Mouse (Mus musculus) heart, embryonic 12.5 days (tissue): ENCODE measurements around the gene Sh3kbp1. TPM values are rescaled to one million over a fixed set of nuclear protein-coding genes. Genes with fewer than 3 reads are reported as not detected.

Experiments
- ATAC-seq: fragments of 200-750 bp; cut with Nextera tagmentation; 2 replicates; pipeline ENCODE4 v1.8.0; 2017; ENCODE audit warnings: moderate TSS enrichment, moderate library complexity; ENCODE audit not compliant: insufficient number of reproducible peaks, low FRiP score
- H3K27ac ChIP-seq: fragments of 300-500 bp; sonication (generic); 2 replicates; pipeline ENCODE4 v1.5.1; 2016; ENCODE audit warnings: mild to moderate bottlenecking, moderate library complexity; ENCODE audit not compliant: poor library complexity, severe bottlenecking
- H3K27me3 ChIP-seq: fragments of 300-500 bp; sonication (generic); replicated peaks from 2 replicates; pipeline ENCODE4 v1.6.1; 2016; ENCODE audit warnings: mild to moderate bottlenecking, moderate library complexity
- H3K36me3 ChIP-seq: fragments of 300-500 bp; sonication (generic); 2 replicates; pipeline ENCODE4 v1.6.1; 2016; ENCODE audit warnings: mild to moderate bottlenecking, moderate library complexity
- H3K4me1 ChIP-seq: fragments of 300-500 bp; sonication (generic); replicated peaks from 2 replicates; pipeline ENCODE4 v1.6.1; 2016; ENCODE audit warnings: mild to moderate bottlenecking
- H3K4me2 ChIP-seq: fragments of 300-500 bp; sonication (generic); 2 replicates; pipeline ENCODE4 v1.6.1; 2016; ENCODE audit warnings: mild to moderate bottlenecking, moderate library complexity
- H3K4me3 ChIP-seq: fragments of 300-500 bp; sonication (generic); 2 replicates; pipeline ENCODE4 v1.5.1; 2016; ENCODE audit warnings: mild to moderate bottlenecking
- H3K9ac ChIP-seq: fragments of 300-500 bp; sonication (generic); 2 replicates; pipeline ENCODE4 v1.6.1; 2016; ENCODE audit warnings: mild to moderate bottlenecking, moderate library complexity
- H3K9me3 ChIP-seq: fragments of 300-500 bp; sonication (generic); replicated peaks from 2 replicates; pipeline ENCODE4 v1.6.1; 2016; ENCODE audit warnings: mild to moderate bottlenecking, moderate library complexity
- WGBS: fragments of 180-500 bp; shearing (Covaris S2); methylation state at CpG from one replicate; pipeline ENCODE4 v1.1.7; 2016; 5-methylcytosine and 5-hydroxymethylcytosine counted together
- polyA plus RNA-seq: library from polyadenylated mRNA; unstranded; fragments of >200 nt; fragmentation: Nextera tagmentation; extraction: Ambion mirVana; gene quantifications from 2 replicates; pipeline ENCODE4 v1.2.1, GENCODE M21; 2016

Sh3kbp1 gene
- polyA plus RNA-seq, 1 experiment from 2014 or later: 85.3 TPM

DNA sequence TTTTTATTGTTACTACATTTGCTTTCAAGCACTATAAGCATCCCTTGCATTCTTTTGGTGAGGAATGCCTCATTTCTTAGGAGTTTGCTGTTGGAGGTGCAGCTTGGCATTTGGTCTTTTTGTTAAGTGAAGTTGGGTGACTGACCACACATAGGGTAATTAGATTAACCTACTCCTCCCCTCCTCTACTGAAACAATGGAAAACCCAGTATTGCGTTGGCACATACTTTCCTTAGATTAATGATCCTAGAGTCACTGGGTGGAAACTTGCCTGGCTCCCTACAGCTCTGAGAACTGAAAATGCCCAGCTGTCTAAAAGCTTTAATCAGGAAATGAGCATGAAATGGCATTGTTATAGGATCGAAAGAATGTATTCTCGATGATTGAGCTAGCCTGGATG, 117.5 kb downstream of the Sh3kbp1 start:
- no peak overlapping the region for H3K4me3 ChIP-seq
- no peaks in the 10 kb centered on the region for H3K36me3 ChIP-seq
- no peak overlapping the region for H3K9ac ChIP-seq
- no peak overlapping the region for H3K27ac ChIP-seq
- H3K4me1 ChIP-seq: no peaks in the 10 kb centered on the region
- no peak for ATAC-seq
- no peak overlapping the region for H3K4me2 ChIP-seq
- no peaks in the 10 kb centered on the region for H3K9me3 ChIP-seq
- no peaks in the 10 kb centered on the region for H3K27me3 ChIP-seq
- 73% methylated on average over 3 of the region's 3 CpGs for WGBS

DNA sequence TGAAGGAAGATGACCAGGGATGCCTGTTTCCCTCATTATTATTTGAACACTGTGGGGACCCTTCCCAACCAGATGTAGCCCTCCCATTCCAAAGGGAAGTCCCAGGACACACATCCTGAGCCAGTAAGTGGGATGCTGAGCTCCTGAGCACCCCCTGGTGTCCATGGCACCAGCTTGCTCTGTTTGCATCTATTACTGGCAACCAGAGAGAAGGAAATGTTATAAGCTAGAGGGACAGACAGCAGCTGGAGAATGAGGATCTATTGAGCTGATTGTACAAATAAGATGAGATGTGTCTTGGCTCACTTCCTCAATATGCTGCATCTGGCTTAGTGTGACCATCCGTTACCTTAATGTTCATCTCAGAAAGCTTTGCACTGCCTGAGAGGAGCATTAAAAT, 124.8 kb downstream of the Sh3kbp1 start:
- Histone ChIP-seq H3K27me3 (no peaks in the 10 kb centered on the region), H3K4me3 (no peak overlapping the region), H3K9me3 (no peaks in the 10 kb centered on the region), H3K4me1 (no peaks in the 10 kb centered on the region), H3K4me2 (no peak overlapping the region), H3K36me3 (no peaks in the 10 kb centered on the region), H3K27ac (no peak overlapping the region), H3K9ac (no peak overlapping the region)
- 75% methylated on average over 1 of the region's 1 CpGs for WGBS
- ATAC-seq: no peak

DNA sequence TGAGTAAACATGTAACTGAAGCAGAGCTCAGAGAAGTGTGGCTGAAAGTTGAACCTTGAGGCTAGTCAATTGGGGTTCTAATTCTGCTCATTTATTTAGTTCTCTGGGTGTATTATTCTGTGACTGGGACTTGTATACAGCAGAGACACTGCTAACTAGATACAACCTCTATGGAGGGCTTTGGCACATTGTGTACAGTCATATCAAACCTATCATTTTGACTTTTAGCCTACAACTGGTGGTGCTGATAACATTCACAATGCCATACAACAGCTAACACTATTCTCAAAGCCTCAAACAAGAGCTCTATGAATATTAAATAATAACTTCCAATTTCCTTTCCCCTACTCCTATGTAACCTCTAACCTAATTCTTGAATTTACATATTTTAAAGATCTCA, 129.2 kb downstream of the Sh3kbp1 start:
- no peaks in the 10 kb centered on the region for H3K9me3 ChIP-seq
- ATAC-seq: no peak
- no peak overlapping the region for H3K27ac ChIP-seq
- H3K27me3 ChIP-seq: no peaks in the 10 kb centered on the region
- H3K4me1 ChIP-seq: peaks cover 4% of the 10 kb centered on the region; the same call in 1 of the 2 replicates
- H3K4me2 ChIP-seq: no peak overlapping the region
- H3K4me3 ChIP-seq: no peak overlapping the region
- H3K36me3 ChIP-seq: no peaks in the 10 kb centered on the region
- no peak overlapping the region for H3K9ac ChIP-seq

DNA sequence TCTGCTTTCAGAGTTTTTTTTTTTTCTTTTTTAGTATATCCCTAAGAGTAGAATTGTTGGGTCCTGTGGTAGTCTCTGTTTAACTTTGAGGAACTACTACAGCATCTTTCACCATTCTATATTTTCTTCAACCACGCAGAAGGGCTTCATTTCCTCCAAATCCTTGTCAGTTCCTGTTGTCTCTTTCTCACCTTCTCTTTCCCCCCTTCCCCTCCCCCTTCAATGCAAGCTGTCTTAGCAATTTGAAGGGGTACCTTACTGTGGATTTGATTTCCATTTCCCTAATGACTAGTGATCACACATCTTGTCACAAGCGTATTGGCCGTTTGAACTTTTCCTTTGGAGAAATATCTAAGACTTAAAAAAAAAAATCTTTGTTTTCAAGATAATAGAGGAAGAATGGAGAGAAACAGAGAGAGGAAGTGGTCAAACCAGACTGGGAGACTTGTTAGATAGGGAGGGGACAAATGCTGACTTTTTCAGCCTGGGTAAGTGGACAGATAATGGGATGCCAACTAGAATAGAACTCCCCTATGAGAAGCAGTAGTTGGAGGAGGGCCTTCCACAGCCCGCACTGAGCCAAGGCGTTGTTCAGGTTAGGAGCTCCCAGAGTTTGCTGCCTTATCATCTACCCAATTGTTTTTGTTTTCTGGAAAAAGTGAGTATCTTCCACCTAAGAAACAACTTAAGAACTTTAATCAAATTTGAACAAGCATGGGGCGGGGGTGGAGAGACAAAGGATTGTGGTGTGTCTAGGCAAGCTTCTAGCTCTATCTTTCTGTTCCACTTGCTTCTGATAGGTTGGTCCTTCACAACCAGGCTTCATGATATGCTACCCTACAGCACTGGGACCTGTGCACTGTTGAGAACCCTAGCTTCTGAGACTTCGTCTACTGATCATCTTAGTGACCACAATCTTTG, 130.1 kb downstream of the Sh3kbp1 start:
- ATAC-seq: no peak
- H3K36me3 ChIP-seq: no peaks in the 10 kb centered on the region
- peaks cover 4% of the 10 kb centered on the region; the same call in 1 of the 2 replicates for H3K4me1 ChIP-seq
- H3K4me3 ChIP-seq: no peak overlapping the region
- no peak overlapping the region for H3K9ac ChIP-seq
- no peaks in the 10 kb centered on the region for H3K9me3 ChIP-seq
- whole genome bisulfite sequencing: 67% methylated on average over 7 of the region's 7 CpGs
- H3K4me2 ChIP-seq: no peak overlapping the region
- no peaks in the 10 kb centered on the region for H3K27me3 ChIP-seq
- H3K27ac ChIP-seq: no peak overlapping the region

DNA sequence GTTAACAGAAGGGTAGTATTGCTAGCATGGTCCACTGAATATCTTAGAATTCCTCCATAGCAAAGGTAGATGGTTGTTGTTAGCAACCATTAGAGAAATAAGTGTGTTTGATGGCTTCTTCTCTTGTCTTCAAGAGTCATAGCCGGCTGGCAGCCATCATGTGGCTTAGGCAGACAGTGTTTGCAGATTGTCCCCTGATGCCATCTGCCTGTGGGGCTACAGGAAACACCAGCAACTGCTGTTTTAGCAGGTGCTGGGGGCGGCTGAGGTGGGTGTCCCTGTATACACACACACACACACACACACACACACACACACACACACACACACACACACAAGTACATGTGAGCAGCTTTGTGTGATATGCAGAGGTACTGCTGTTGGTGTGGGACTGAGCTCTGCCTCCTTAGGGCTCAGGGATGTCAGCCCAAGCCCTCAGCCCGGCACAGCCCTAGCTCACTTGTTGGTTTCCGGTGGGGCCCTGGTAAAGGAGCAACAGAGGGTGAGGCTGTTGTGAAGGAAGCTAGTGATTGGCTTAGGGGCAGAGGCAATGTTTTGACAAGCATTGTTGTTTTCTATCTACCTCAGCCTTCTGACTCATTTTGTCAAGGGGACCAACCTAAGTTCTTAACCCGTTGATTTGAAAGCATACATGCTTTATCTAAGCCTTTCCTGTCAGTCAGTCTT, 130.9 kb downstream of the Sh3kbp1 start:
- no peak for ATAC-seq
- Histone ChIP-seq H3K4me1 (peaks cover 4% of the 10 kb centered on the region; the same call in 1 of the 2 replicates), H3K4me3 (no peak overlapping the region), H3K27ac (no peak overlapping the region), H3K4me2 (no peak overlapping the region), H3K27me3 (no peaks in the 10 kb centered on the region), H3K36me3 (no peaks in the 10 kb centered on the region), H3K9ac (no peak overlapping the region), H3K9me3 (no peaks in the 10 kb centered on the region)
- WGBS: 57% methylated on average over 5 of the region's 5 CpGs

DNA sequence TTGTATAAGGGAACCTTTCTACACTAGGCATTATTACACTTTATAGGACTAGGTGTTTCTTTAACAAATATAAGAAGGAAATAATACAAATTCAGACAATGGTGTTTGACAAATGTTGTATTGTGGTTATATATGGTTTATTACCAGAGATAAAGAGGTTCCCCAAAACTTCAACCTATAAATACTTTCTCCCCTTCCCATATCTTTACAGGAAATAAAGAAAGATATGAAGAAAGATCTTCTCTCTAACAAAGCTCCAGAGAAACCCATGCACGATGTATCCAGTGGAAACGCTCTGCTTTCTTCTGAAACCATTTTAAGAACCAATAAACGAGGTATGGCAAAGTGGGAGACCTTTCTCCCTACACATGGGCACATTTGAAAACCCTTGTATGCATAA, 136.7 kb downstream of the Sh3kbp1 start:
- H3K4me1 ChIP-seq: no peaks in the 10 kb centered on the region
- no peak for ATAC-seq
- no peaks in the 10 kb centered on the region for H3K27me3 ChIP-seq
- no peaks in the 10 kb centered on the region for H3K36me3 ChIP-seq
- no peak overlapping the region for H3K9ac ChIP-seq
- no peak overlapping the region for H3K27ac ChIP-seq
- no peak overlapping the region for H3K4me2 ChIP-seq
- WGBS: 71% methylated on average over 3 of the region's 3 CpGs
- no peaks in the 10 kb centered on the region for H3K9me3 ChIP-seq
- H3K4me3 ChIP-seq: no peak overlapping the region

DNA sequence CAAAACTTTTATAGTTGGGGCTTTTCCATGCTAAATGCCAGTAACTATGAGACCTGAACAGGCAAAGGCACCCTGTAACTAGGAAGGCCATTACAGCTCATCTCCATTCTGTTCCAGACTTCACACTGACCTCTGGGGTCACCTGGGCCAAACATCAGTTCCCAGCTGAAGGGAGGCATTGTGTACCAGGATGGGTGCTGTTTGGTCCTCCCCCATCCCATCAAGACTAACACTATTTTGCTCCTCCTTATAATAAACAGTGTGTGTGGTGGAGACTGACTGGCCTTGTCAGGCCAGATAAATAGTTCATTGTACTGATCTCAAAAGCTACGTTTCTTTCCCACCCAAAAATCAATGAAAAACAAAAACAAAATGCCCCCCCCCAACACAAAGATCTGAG, 138.8 kb downstream of the Sh3kbp1 start:
- WGBS: 66% methylated on average over 1 of the region's 1 CpGs
- Histone ChIP-seq H3K4me2 (no peak overlapping the region), H3K36me3 (no peaks in the 10 kb centered on the region), H3K4me3 (no peak overlapping the region), H3K4me1 (no peaks in the 10 kb centered on the region), H3K27ac (no peak overlapping the region), H3K9me3 (no peaks in the 10 kb centered on the region), H3K9ac (no peak overlapping the region), H3K27me3 (no peaks in the 10 kb centered on the region)
- no peak for ATAC-seq

DNA sequence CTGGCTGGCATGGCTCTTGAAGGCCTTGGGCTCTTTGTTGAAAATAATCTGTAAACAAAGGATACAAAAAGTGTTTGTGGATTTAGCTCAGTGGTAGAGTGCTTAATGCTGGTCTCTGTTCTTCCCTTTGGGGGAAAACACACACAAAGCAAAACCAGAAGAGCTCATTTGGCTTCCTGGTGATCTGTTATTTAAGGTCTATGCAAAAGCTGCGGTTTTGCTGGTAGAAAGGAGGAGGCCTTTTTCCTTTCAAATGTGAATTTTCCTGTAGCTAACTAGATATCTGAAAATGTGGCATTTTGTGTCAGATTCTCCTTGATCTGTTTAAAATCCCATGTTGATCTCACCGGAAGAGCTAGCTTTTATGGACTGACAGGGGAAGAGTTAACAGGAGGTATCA, 141.9 kb downstream of the Sh3kbp1 start:
- Histone ChIP-seq H3K4me1 (no peaks in the 10 kb centered on the region), H3K27ac (no peak overlapping the region), H3K9me3 (no peaks in the 10 kb centered on the region), H3K36me3 (no peaks in the 10 kb centered on the region), H3K9ac (no peak overlapping the region), H3K27me3 (no peaks in the 10 kb centered on the region), H3K4me2 (no peak overlapping the region), H3K4me3 (no peak overlapping the region)
- WGBS: 75% methylated on average over 2 of the region's 2 CpGs
- ATAC-seq: no peak

DNA sequence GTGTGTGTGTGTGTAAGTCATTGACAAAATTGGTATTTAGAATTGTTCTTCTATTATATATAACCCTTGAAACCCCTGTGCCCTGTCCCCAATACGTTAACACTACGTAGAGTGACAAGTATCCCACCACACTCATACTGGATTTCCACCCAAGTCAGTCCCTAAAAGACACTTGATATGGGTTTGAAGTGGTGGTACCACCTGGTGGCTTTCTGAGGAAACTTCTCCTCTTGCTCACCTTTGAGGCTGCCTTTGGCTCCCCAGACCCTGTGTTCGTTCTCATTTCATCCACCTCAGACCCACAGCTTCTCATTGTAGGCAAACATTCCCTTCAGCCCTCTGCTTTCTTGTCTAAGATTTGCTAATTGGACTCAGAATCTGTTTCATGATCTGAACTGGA, 142.7 kb downstream of the Sh3kbp1 start:
- no peak overlapping the region for H3K4me3 ChIP-seq
- H3K36me3 ChIP-seq: no peaks in the 10 kb centered on the region
- 83% methylated on average over 3 of the region's 3 CpGs for WGBS
- no peaks in the 10 kb centered on the region for H3K9me3 ChIP-seq
- H3K27ac ChIP-seq: no peak overlapping the region
- no peak for ATAC-seq
- H3K4me2 ChIP-seq: no peak overlapping the region
- H3K9ac ChIP-seq: no peak overlapping the region
- H3K4me1 ChIP-seq: no peaks in the 10 kb centered on the region
- H3K27me3 ChIP-seq: no peaks in the 10 kb centered on the region

DNA sequence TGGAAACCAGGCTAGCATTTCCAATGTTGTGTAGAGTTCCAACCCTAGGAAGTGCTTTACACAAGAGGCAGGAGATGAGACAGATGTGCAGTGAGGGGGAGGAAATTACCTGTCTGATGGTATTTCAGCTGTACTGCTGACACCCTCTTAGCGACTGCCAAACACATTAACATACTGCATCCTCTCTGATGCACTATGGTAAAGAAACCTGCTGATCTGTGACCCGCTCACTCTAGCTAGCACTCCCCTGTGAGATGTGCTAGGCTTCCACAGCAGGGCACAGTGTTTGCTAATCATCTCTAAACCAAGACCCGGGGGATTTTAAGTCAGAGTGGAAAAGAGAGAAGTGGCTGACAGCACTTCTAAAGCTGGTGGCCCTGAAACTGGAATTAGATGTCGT, 145.1 kb downstream of the Sh3kbp1 start:
- no peak overlapping the region for H3K4me3 ChIP-seq
- H3K36me3 ChIP-seq: no peaks in the 10 kb centered on the region
- H3K4me1 ChIP-seq: no peaks in the 10 kb centered on the region
- no peak overlapping the region for H3K4me2 ChIP-seq
- H3K27ac ChIP-seq: no peak overlapping the region
- H3K9ac ChIP-seq: no peak overlapping the region
- no peaks in the 10 kb centered on the region for H3K9me3 ChIP-seq
- H3K27me3 ChIP-seq: no peaks in the 10 kb centered on the region
- WGBS: 48% methylated on average over 4 of the region's 4 CpGs
- ATAC-seq: no peak

DNA sequence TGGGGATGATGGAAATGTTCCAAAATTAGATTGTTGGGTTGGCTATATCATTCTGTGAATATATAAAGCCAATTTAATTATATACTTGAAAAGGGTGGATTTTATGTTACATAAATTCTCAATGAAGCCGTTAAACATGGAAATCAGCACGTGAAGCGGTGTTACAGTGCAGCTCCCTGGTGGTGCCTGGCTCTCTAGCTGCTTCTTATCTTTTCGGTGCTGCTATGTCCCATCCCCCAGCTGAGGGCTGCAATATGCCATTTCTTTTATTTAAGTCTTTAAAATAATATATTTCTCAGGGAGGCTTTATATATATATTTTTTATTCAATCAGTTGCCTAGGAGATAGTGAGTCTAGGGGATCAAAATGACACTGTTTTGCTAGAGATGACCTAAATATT, 148.0 kb downstream of the Sh3kbp1 start:
- H3K4me1 ChIP-seq: no peaks in the 10 kb centered on the region
- WGBS: 73% methylated on average over 4 of the region's 4 CpGs
- H3K27ac ChIP-seq: no peak overlapping the region
- H3K4me3 ChIP-seq: no peak overlapping the region
- ATAC-seq: no peak
- no peak overlapping the region for H3K9ac ChIP-seq
- H3K36me3 ChIP-seq: no peaks in the 10 kb centered on the region
- H3K9me3 ChIP-seq: no peaks in the 10 kb centered on the region
- H3K4me2 ChIP-seq: no peak overlapping the region
- H3K27me3 ChIP-seq: no peaks in the 10 kb centered on the region
